Mouse (Mus musculus) neural tube, embryonic 15.5 days (tissue): ENCODE data around the gene Acer3. TPM values are rescaled to one million over a fixed set of nuclear protein-coding genes. Genes with fewer than 3 reads are reported as not detected.
A peak's percentile ranks its signal among the peaks of the same experiment; 100 is the strongest.

Source experiments
- ATAC-seq: fragments of 200-750 bp; cut with Nextera tagmentation; 2 replicates; pipeline ENCODE4 v1.8.0; 2017; ENCODE audit warnings: mild to moderate bottlenecking, moderate TSS enrichment, moderate library complexity; ENCODE audit not compliant: low FRiP score
- H3K27ac ChIP-seq: fragments of 300-500 bp; sonication (generic); replicated peaks from 2 replicates; pipeline ENCODE4 v1.5.1; 2015; ENCODE audit warnings: mild to moderate bottlenecking, inconsistent platforms
- H3K27me3 ChIP-seq: fragments of 300-500 bp; sonication (generic); replicated peaks from 2 replicates; pipeline ENCODE4 v1.6.1; 2015; ENCODE audit warnings: inconsistent platforms
- H3K36me3 ChIP-seq: fragments of 300-500 bp; sonication (generic); 2 replicates; pipeline ENCODE4 v1.6.1; 2015; ENCODE audit warnings: inconsistent platforms
- H3K4me1 ChIP-seq: fragments of 300-500 bp; sonication (generic); 2 replicates; pipeline ENCODE4 v1.6.1; 2015; ENCODE audit warnings: inconsistent platforms
- H3K4me2 ChIP-seq: fragments of 300-500 bp; sonication (generic); 2 replicates; pipeline ENCODE4 v1.6.1; 2015; ENCODE audit warnings: inconsistent platforms, mild to moderate bottlenecking, moderate library complexity
- H3K4me3 ChIP-seq: fragments of 300-500 bp; sonication (generic); replicated peaks from 2 replicates; pipeline ENCODE4 v1.5.1; 2015; ENCODE audit warnings: mild to moderate bottlenecking, inconsistent platforms
- H3K9ac ChIP-seq: fragments of 300-500 bp; sonication (generic); replicated peaks from 2 replicates; pipeline ENCODE4 v1.6.1; 2015; ENCODE audit warnings: mild to moderate bottlenecking, inconsistent platforms
- H3K9me3 ChIP-seq: fragments of 300-500 bp; sonication (generic); replicated peaks from 2 replicates; pipeline ENCODE4 v1.6.1; 2016; ENCODE audit warnings: inconsistent platforms
- WGBS: fragments of 180-500 bp; shearing (Covaris S2); methylation state at CpG from one replicate; pipeline ENCODE4 v1.1.7; 2015; ENCODE audit warnings: mixed read lengths; 5-methylcytosine and 5-hydroxymethylcytosine counted together
- polyA plus RNA-seq: library from polyadenylated mRNA; unstranded; fragments of >200 nt; fragmentation: Nextera tagmentation; extraction: Ambion mirVana; gene quantifications from 2 replicates; pipeline ENCODE4 v1.2.1, GENCODE M21; 2015

Acer3 gene
- polyA plus RNA-seq, 1 experiment from 2014 or later, result 28.4 TPM

GRCm38 (mm10) chr7:98332678-98333397 is 11.8 kb upstream of the Acer3 start:
- no peaks in the 10 kb centered on the region for H3K36me3 ChIP-seq
- H3K9me3 ChIP-seq, result no peaks in the 10 kb centered on the region
- no peak overlapping the region for H3K27ac ChIP-seq
- H3K9ac ChIP-seq, result no peak overlapping the region
- no peak for ATAC-seq
- 63% methylated on average over 5 of the region's 5 CpGs for WGBS
- H3K27me3 ChIP-seq, result no peaks in the 10 kb centered on the region
- H3K4me2 ChIP-seq, result no peak overlapping the region
- no peak overlapping the region for H3K4me3 ChIP-seq
- H3K4me1 ChIP-seq, result peaks cover 5% of the 10 kb centered on the region; the same call in 1 of the 2 replicates

- no peak for ATAC-seq
- Histone ChIP-seq H3K4me1 (peaks cover 5% of the 10 kb centered on the region; the same call in 1 of the 2 replicates), H3K36me3 (no peaks in the 10 kb centered on the region), H3K27ac (no peak overlapping the region), H3K9ac (no peak overlapping the region), H3K27me3 (no peaks in the 10 kb centered on the region), H3K9me3 (no peaks in the 10 kb centered on the region), H3K4me3 (no peak overlapping the region), H3K4me2 (no peak overlapping the region)
- 80% methylated on average over 3 of the region's 3 CpGs for WGBS
These were observed 10.9 kb upstream of the Acer3 start for GRCm38 (mm10) chr7:98331932-98332331.

- 74% methylated on average over 2 of the region's 2 CpGs for WGBS
These were observed 9.5 kb upstream of the Acer3 start for GRCm38 (mm10) chr7:98330375-98331002.

GRCm38 (mm10) chr7:98329651-98330374 is 8.8 kb upstream of the Acer3 start:
- Histone ChIP-seq H3K4me3 (no peak overlapping the region), H3K4me1 (peaks cover 5% of the 10 kb centered on the region; the same call in 1 of the 2 replicates), H3K9ac (no peak overlapping the region), H3K36me3 (no peaks in the 10 kb centered on the region), H3K4me2 (no peak overlapping the region), H3K27me3 (no peaks in the 10 kb centered on the region), H3K9me3 (no peaks in the 10 kb centered on the region), H3K27ac (no peak overlapping the region)
- 69% methylated on average over 7 of the region's 7 CpGs for WGBS
- no peak; the same call in 1 of the 2 replicates for ATAC-seq

More at GRCm38 (mm10) chr7:98330375-98331002, 9.5 kb upstream of the Acer3 start:
- peaks cover 5% of the 10 kb centered on the region; the same call in 1 of the 2 replicates for H3K4me1 ChIP-seq
- no peak overlapping the region for H3K4me3 ChIP-seq
- no peak overlapping the region for H3K9ac ChIP-seq
- no peak overlapping the region for H3K4me2 ChIP-seq
- H3K9me3 ChIP-seq, result no peaks in the 10 kb centered on the region
- no peaks in the 10 kb centered on the region for H3K27me3 ChIP-seq
- no peak; the same call in 1 of the 2 replicates for ATAC-seq
- H3K36me3 ChIP-seq, result no peaks in the 10 kb centered on the region
- no peak overlapping the region for H3K27ac ChIP-seq

- 55% methylated on average over 2 of the region's 2 CpGs for WGBS
- Histone ChIP-seq H3K36me3 (no peaks in the 10 kb centered on the region), H3K27ac (no peak overlapping the region), H3K9me3 (no peaks in the 10 kb centered on the region), H3K4me2 (no peak overlapping the region), H3K9ac (no peak overlapping the region), H3K4me1 (peaks cover 9% of the 10 kb centered on the region), H3K4me3 (no peak overlapping the region), H3K27me3 (no peaks in the 10 kb centered on the region)
- no peak for ATAC-seq
These were observed 7.3 kb upstream of the Acer3 start for GRCm38 (mm10) chr7:98328311-98328710.

- H3K9me3 ChIP-seq, result no peaks in the 10 kb centered on the region
- no peak overlapping the region for H3K4me2 ChIP-seq
- no peak overlapping the region for H3K4me3 ChIP-seq
- no peak for ATAC-seq
- H3K9ac ChIP-seq, result no peak overlapping the region
- no peak overlapping the region for H3K27ac ChIP-seq
- no peaks in the 10 kb centered on the region for H3K36me3 ChIP-seq
- 87% methylated on average over 7 of the region's 7 CpGs for WGBS
- H3K4me1 ChIP-seq, result peaks cover 12% of the 10 kb centered on the region
- H3K27me3 ChIP-seq, result no peaks in the 10 kb centered on the region
These were observed 5.0 kb upstream of the Acer3 start for GRCm38 (mm10) chr7:98326051-98326450.

- ATAC-seq, result no peak
- 79% methylated on average over 1 of the region's 1 CpGs for WGBS
- H3K4me3 ChIP-seq, result no peak overlapping the region
- H3K36me3 ChIP-seq, result no peaks in the 10 kb centered on the region
- peaks cover 7% of the 10 kb centered on the region for H3K4me1 ChIP-seq
- H3K9me3 ChIP-seq, result no peaks in the 10 kb centered on the region
- no peak overlapping the region for H3K4me2 ChIP-seq
- no peaks in the 10 kb centered on the region for H3K27me3 ChIP-seq
- no peak overlapping the region for H3K27ac ChIP-seq
- no peak overlapping the region for H3K9ac ChIP-seq
These were observed 3.2 kb upstream of the Acer3 start for GRCm38 (mm10) chr7:98324228-98324627.

- Histone ChIP-seq H3K36me3 (no peaks in the 10 kb centered on the region), H3K9me3 (no peaks in the 10 kb centered on the region), H3K4me2 (no peak overlapping the region), H3K4me1 (peaks cover 7% of the 10 kb centered on the region), H3K27me3 (no peaks in the 10 kb centered on the region), H3K9ac (no peak overlapping the region), H3K4me3 (no peak overlapping the region), H3K27ac (no peak overlapping the region)
- WGBS, result 26% methylated on average over 5 of the region's 5 CpGs
- peak; percentile 69; the same call in 1 of the 2 replicates for ATAC-seq
These were observed 2.4 kb upstream of the Acer3 start for GRCm38 (mm10) chr7:98323288-98324019.

- H3K4me1 ChIP-seq, result peaks cover 7% of the 10 kb centered on the region
- no peak for ATAC-seq
These were observed 1.4 kb upstream of the Acer3 start for GRCm38 (mm10) chr7:98322415-98322814.

GRCm38 (mm10) chr7:98320006-98320556 is 927 bp downstream of the Acer3 start:
- Histone ChIP-seq H3K4me2 (no peak overlapping the region), H3K36me3 (no peaks in the 10 kb centered on the region), H3K27me3 (no peaks in the 10 kb centered on the region), H3K4me1 (peaks cover 7% of the 10 kb centered on the region), H3K9me3 (no peaks in the 10 kb centered on the region), H3K4me3 (no peak overlapping the region), H3K27ac (no peak overlapping the region), H3K9ac (no peak overlapping the region)
- 83% methylated on average over 7 of the region's 7 CpGs for WGBS
- no peak for ATAC-seq

More at GRCm38 (mm10) chr7:98322415-98322814, 1.4 kb upstream of the Acer3 start:
- Histone ChIP-seq H3K27ac (no peak overlapping the region), H3K4me3 (no peak overlapping the region), H3K9ac (no peak overlapping the region), H3K27me3 (no peaks in the 10 kb centered on the region), H3K9me3 (no peaks in the 10 kb centered on the region), H3K36me3 (no peaks in the 10 kb centered on the region), H3K4me2 (no peak overlapping the region)
- 81% methylated on average over 3 of the region's 3 CpGs for WGBS

GRCm38 (mm10) chr7:98316568-98316967 is 4.4 kb downstream of the Acer3 start:
- Histone ChIP-seq H3K4me1 (no peaks in the 10 kb centered on the region), H3K9me3 (no peaks in the 10 kb centered on the region), H3K4me3 (no peak overlapping the region), H3K36me3 (no peaks in the 10 kb centered on the region), H3K9ac (no peak overlapping the region), H3K27ac (no peak overlapping the region), H3K4me2 (no peak overlapping the region), H3K27me3 (no peaks in the 10 kb centered on the region)
- WGBS, result 54% methylated on average over 2 of the region's 2 CpGs
- no peak for ATAC-seq
